Mouse (Mus musculus): ENCODE data around the gene Zfp326. TPM values are rescaled to one million over a fixed set of nuclear protein-coding genes. Genes with fewer than 3 reads are reported as not detected.
A peak's percentile ranks its signal among the peaks of the same experiment; 100 is the strongest.
"Not testable (repeated sequence)": the region's sequence is repeated elsewhere in the genome, so short reads cannot be mapped to it uniquely, and the experiment has no call there.

The Zfp326 gene
- total and polyA plus RNA-seq, 2 experiments from 2014 or later: 30.5 to 40.8 TPM

DNA sequence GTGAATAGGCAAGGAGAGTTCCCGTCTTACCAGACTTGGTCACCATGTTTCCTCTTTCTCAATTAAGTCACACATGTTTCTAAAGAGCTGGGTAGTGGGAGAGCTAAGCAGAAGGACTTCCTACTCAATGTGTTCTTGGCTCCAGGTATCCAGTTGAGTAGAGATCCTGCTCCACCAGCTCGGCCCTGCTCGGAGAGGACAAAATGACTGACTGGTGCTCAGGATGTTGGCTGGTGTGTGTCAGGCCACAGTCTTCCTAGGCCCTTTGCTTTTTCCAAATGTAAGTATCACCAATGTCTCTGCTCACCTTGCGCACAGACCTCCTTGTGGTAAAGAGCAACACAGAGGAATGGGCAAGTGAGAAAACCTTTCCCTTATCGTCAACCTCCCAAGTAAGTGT is 14.7 kb upstream of the Zfp326 start:
- DNase-seq (ENCODE audit: low spot score) (no peak), ATAC-seq (ENCODE audit: low FRiP score) (no peak)
- Histone ChIP-seq H3K4me1 (ENCODE audit: insufficient read depth, low read length) (no peaks in the 10 kb centered on the region), H3K4me3 (ENCODE audit: low read depth, low read length) (no peak overlapping the region), H3K27ac (ENCODE audit: low read depth, low read length) (no peak overlapping the region), H3K27me3 (ENCODE audit: insufficient read depth, low read length) (no peaks in the 10 kb centered on the region), H3K36me3 (ENCODE audit: insufficient read depth, low read length) (no peaks in the 10 kb centered on the region), H3K9me3 (ENCODE audit: low read length) (no peaks in the 10 kb centered on the region), H3K9ac (replicated peaks; ENCODE audit: low read length, poor library complexity, severe bottlenecking) (no peak overlapping the region), H3K4me2 (ENCODE audit: low read depth, low read length, poor library complexity, severe bottlenecking) (no peak overlapping the region)
- TF ChIP-seq CTCF (IDR thresholded peaks at IDR 0.05): no peak
- 94% methylated on average over 5 of the region's 5 CpGs for WGBS

DNA sequence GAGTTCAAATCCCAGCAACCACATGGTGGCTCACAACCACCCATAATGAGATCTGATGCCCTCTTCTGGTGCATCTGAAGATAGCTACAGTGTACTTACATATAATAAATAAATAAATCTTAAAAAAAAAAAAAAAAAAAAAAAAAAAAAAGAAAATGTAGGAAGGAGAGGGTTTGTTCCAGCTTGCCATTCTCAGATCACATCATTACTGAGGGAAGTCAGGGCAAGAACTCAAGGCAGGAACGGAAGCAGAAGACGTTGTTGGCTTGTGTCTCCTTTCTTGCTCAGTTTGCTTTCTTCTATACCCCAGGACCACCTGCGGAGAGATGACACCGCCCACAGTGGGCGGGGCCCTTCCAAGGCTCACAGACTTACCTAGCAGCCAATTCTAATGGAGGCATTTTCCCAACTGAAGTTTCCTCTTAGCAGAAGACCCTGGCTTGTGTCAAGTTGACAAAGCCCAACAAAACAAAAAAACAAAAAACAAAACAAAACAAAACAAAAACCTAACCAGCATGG is 11.2 kb upstream of the Zfp326 start:
- H3K27ac ChIP-seq (ENCODE audit: low read depth, low read length); ATAC-seq (ENCODE audit: low FRiP score); H3K4me2 ChIP-seq (ENCODE audit: low read depth, low read length, poor library complexity, severe bottlenecking); H3K27me3 ChIP-seq (ENCODE audit: insufficient read depth, low read length); H3K4me1 ChIP-seq (ENCODE audit: insufficient read depth, low read length); H3K9ac ChIP-seq (replicated peaks; ENCODE audit: low read length, poor library complexity, severe bottlenecking); DNase-seq (ENCODE audit: low spot score); H3K9me3 ChIP-seq (ENCODE audit: low read length); H3K36me3 ChIP-seq (ENCODE audit: insufficient read depth, low read length); H3K4me3 ChIP-seq (ENCODE audit: low read depth, low read length): not testable (repeated sequence)
- WGBS: 60% methylated on average over 5 of the region's 5 CpGs

GRCm38 (mm10) chr5:105867427-105867826 is 8.9 kb upstream of the Zfp326 start:
- 32% methylated on average over 4 of the region's 4 CpGs for WGBS
- no peak for ATAC-seq (ENCODE audit: low FRiP score)
- H3K36me3 ChIP-seq (ENCODE audit: insufficient read depth, low read length): no peaks in the 10 kb centered on the region
- H3K27ac ChIP-seq (ENCODE audit: low read depth, low read length): no peak overlapping the region
- no peak overlapping the region for H3K4me3 ChIP-seq (ENCODE audit: low read depth, low read length)
- H3K9me3 ChIP-seq (ENCODE audit: low read length): no peaks in the 10 kb centered on the region
- H3K9ac ChIP-seq (replicated peaks; ENCODE audit: low read length, poor library complexity, severe bottlenecking): no peak overlapping the region
- TF ChIP-seq CTCF (IDR thresholded peaks at IDR 0.05): no peak
- no peak overlapping the region for H3K4me2 ChIP-seq (ENCODE audit: low read depth, low read length, poor library complexity, severe bottlenecking)
- H3K4me1 ChIP-seq (ENCODE audit: insufficient read depth, low read length): no peaks in the 10 kb centered on the region
- no peak for DNase-seq (ENCODE audit: low spot score)
- no peaks in the 10 kb centered on the region for H3K27me3 ChIP-seq (ENCODE audit: insufficient read depth, low read length)

- no peak for TF ChIP-seq CTCF (IDR thresholded peaks at IDR 0.05)
Measured at GRCm38 (mm10) chr5:105867841-105868447, 8.4 kb upstream of the Zfp326 start.

DNA sequence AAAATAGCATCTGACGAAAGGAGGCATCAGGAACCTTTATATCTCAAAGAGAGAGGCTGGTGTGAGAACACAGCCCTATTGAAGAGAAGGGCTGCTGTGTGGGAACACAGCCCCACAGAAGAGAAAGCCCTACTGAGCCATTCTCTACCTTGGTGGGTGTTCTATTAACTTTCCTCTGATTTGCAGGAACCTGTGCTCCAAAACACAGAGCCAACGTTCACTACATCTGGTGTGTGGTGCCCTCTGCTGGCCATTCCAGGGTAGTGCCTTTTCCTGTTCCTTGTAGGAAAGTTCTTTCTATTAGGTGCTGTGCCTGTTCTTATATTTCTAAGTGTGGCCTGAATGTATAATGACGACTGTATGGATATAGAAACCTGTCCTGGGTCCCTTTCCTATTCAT is 7.8 kb upstream of the Zfp326 start:
- WGBS: 20% methylated on average over 3 of the region's 3 CpGs
- Histone ChIP-seq H3K4me2 (ENCODE audit: low read depth, low read length, poor library complexity, severe bottlenecking) (no peak overlapping the region), H3K9ac (replicated peaks; ENCODE audit: low read length, poor library complexity, severe bottlenecking) (no peak overlapping the region), H3K36me3 (ENCODE audit: insufficient read depth, low read length) (no peaks in the 10 kb centered on the region), H3K27me3 (ENCODE audit: insufficient read depth, low read length) (no peaks in the 10 kb centered on the region), H3K4me3 (ENCODE audit: low read depth, low read length) (no peak overlapping the region), H3K4me1 (ENCODE audit: insufficient read depth, low read length) (no peaks in the 10 kb centered on the region), H3K9me3 (ENCODE audit: low read length) (no peaks in the 10 kb centered on the region), H3K27ac (ENCODE audit: low read depth, low read length) (no peak overlapping the region)
- TF ChIP-seq CTCF (IDR thresholded peaks at IDR 0.05): peak; percentile 99
- DNase-seq (ENCODE audit: low spot score) (peak; percentile 91), ATAC-seq (ENCODE audit: low FRiP score) (0 out of 2 replicates have a peak, but pooled peaks have one; percentile 44)

More at GRCm38 (mm10) chr5:105867841-105868447, 8.4 kb upstream of the Zfp326 start:
- Histone ChIP-seq H3K4me2 (ENCODE audit: low read depth, low read length, poor library complexity, severe bottlenecking) (no peak overlapping the region), H3K9me3 (ENCODE audit: low read length) (no peaks in the 10 kb centered on the region), H3K9ac (replicated peaks; ENCODE audit: low read length, poor library complexity, severe bottlenecking) (no peak overlapping the region), H3K4me1 (ENCODE audit: insufficient read depth, low read length) (no peaks in the 10 kb centered on the region), H3K27ac (ENCODE audit: low read depth, low read length) (no peak overlapping the region), H3K4me3 (ENCODE audit: low read depth, low read length) (no peak overlapping the region), H3K27me3 (ENCODE audit: insufficient read depth, low read length) (no peaks in the 10 kb centered on the region), H3K36me3 (ENCODE audit: insufficient read depth, low read length) (no peaks in the 10 kb centered on the region)
- ATAC-seq (ENCODE audit: low FRiP score) (no peak), DNase-seq (ENCODE audit: low spot score) (peak; percentile 66)
- WGBS: 68% methylated on average over 16 of the region's 16 CpGs

DNA sequence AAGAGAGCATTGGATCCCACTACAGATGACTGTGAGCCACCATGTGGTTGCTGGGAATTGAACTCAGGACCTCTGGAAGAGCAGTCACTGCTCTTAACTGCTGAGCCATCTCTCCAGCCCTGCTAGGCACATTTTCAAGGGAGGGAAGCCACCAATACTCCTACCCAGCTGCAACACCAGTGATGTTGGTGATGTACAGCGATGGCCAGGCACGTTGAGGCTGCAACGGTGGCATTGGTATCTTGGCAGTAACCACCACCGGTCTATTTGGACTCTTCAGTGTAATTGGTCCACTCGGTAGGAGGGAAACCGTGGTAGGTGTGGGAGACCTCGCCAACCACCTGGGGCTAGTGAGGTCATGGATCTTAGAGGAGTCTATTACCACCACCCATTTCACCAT is 6.6 kb upstream of the Zfp326 start:
- WGBS: 90% methylated on average over 7 of the region's 7 CpGs

More for the DNA sequence above, 6.6 kb upstream of the Zfp326 start:
- Histone ChIP-seq H3K4me1 (ENCODE audit: insufficient read depth, low read length) (no peaks in the 10 kb centered on the region), H3K4me2 (ENCODE audit: low read depth, low read length, poor library complexity, severe bottlenecking) (no peak overlapping the region), H3K9me3 (ENCODE audit: low read length) (no peaks in the 10 kb centered on the region), H3K27me3 (ENCODE audit: insufficient read depth, low read length) (no peaks in the 10 kb centered on the region), H3K9ac (replicated peaks; ENCODE audit: low read length, poor library complexity, severe bottlenecking) (no peak overlapping the region), H3K4me3 (ENCODE audit: low read depth, low read length) (no peak overlapping the region), H3K36me3 (ENCODE audit: insufficient read depth, low read length) (no peaks in the 10 kb centered on the region), H3K27ac (ENCODE audit: low read depth, low read length) (no peak overlapping the region)
- DNase-seq (ENCODE audit: low spot score) (no peak), ATAC-seq (ENCODE audit: low FRiP score) (no peak)
- TF ChIP-seq CTCF (IDR thresholded peaks at IDR 0.05): no peak

Data from midbrain, postnatal 0 days (tissue).